Mouse (Mus musculus) yolk sac, embryonic 10.5 days (tissue): ENCODE measurements around the gene Tenm4.
A peak's percentile ranks its signal among the peaks of the same experiment; 100 is the strongest.

Experiments
- DNase-seq: peaks from one replicate; pipeline ENCODE4 v3.0.0-alpha.2; 2017; ENCODE audit warnings: low spot score

Gene Tenm4

GRCm38 (mm10) chr7:96408161-96408889, 237.3 kb downstream of the Tenm4 start:
- no peak for DNase-seq

GRCm38 (mm10) chr7:96409323-96409880, 238.4 kb downstream of the Tenm4 start:
- DNase-seq = no peak

- DNase-seq = no peak
Measured at GRCm38 (mm10) chr7:96413822-96414221, 242.8 kb downstream of the Tenm4 start.

GRCm38 (mm10) chr7:96414290-96415055, 243.4 kb downstream of the Tenm4 start:
- no peak for DNase-seq

GRCm38 (mm10) chr7:96417251-96418004, 246.4 kb downstream of the Tenm4 start:
- no peak for DNase-seq

- no peak for DNase-seq
Measured at GRCm38 (mm10) chr7:96418146-96418545, 247.1 kb downstream of the Tenm4 start.

- no peak for DNase-seq
Measured at GRCm38 (mm10) chr7:96420045-96420444, 249.0 kb downstream of the Tenm4 start.

GRCm38 (mm10) chr7:96420926-96421605, 250.0 kb downstream of the Tenm4 start:
- peak; percentile 10 for DNase-seq

GRCm38 (mm10) chr7:96426954-96427353, 255.9 kb downstream of the Tenm4 start:
- no peak for DNase-seq

- DNase-seq = no peak
Measured at GRCm38 (mm10) chr7:96433307-96433706, 262.3 kb downstream of the Tenm4 start.

GRCm38 (mm10) chr7:96438392-96438791, 267.3 kb downstream of the Tenm4 start:
- no peak for DNase-seq

- DNase-seq = no peak
Measured at GRCm38 (mm10) chr7:96440161-96440707, 269.2 kb downstream of the Tenm4 start.

GRCm38 (mm10) chr7:96445771-96446170, 274.7 kb downstream of the Tenm4 start:
- DNase-seq = no peak

GRCm38 (mm10) chr7:96447806-96448397, 276.9 kb downstream of the Tenm4 start:
- no peak for DNase-seq

GRCm38 (mm10) chr7:96455957-96456356, 284.9 kb downstream of the Tenm4 start:
- DNase-seq = no peak

- no peak for DNase-seq
Measured at GRCm38 (mm10) chr7:96456618-96457017, 285.6 kb downstream of the Tenm4 start.

- DNase-seq = no peak
Measured at GRCm38 (mm10) chr7:96457891-96458290, 286.8 kb downstream of the Tenm4 start.

- no peak for DNase-seq
Measured at GRCm38 (mm10) chr7:96458992-96459391, 287.9 kb downstream of the Tenm4 start.

- DNase-seq = no peak
Measured at GRCm38 (mm10) chr7:96466761-96467160, 295.7 kb downstream of the Tenm4 start.

GRCm38 (mm10) chr7:96470821-96471220, 299.8 kb downstream of the Tenm4 start:
- DNase-seq = no peak

- DNase-seq = no peak
Measured at GRCm38 (mm10) chr7:96474560-96475089, 303.6 kb downstream of the Tenm4 start.
